Mouse (Mus musculus) hindbrain, embryonic 11.5 days (tissue): ENCODE measurements around the gene Ap3m1. TPM values are rescaled to one million over a fixed set of nuclear protein-coding genes. Genes with fewer than 3 reads are reported as not detected.

Experiments
- ATAC-seq: fragments of 200-750 bp; cut with Nextera tagmentation; 2 replicates; pipeline ENCODE4 v1.8.0; 2017; ENCODE audit warnings: mild to moderate bottlenecking, moderate TSS enrichment, moderate library complexity; ENCODE audit not compliant: low FRiP score
- DNase-seq: peaks from one replicate; pipeline ENCODE4 v3.0.0-alpha.2; 2015; ENCODE audit warnings: low spot score
- H3K27ac ChIP-seq: fragments of 300-500 bp; sonication (generic); 2 replicates; pipeline ENCODE4 v1.5.1; 2014; ENCODE audit warnings: mild to moderate bottlenecking, low read depth, low read length
- H3K27me3 ChIP-seq: fragments of 300-500 bp; sonication (generic); 2 replicates; pipeline ENCODE4 v1.6.1; 2014; ENCODE audit warnings: mild to moderate bottlenecking, low read length, moderate library complexity, mixed read lengths; ENCODE audit not compliant: control insufficient read depth, insufficient read depth
- H3K36me3 ChIP-seq: fragments of 300-500 bp; sonication (generic); 2 replicates; pipeline ENCODE4 v1.6.1; 2014; ENCODE audit warnings: mild to moderate bottlenecking, low read length, moderate library complexity, mixed read lengths; ENCODE audit not compliant: control insufficient read depth, insufficient read depth
- H3K4me1 ChIP-seq: fragments of 300-500 bp; sonication (generic); replicated peaks from 2 replicates; pipeline ENCODE4 v1.6.1; 2014; ENCODE audit warnings: low read length, mixed read lengths; ENCODE audit not compliant: control insufficient read depth, insufficient read depth
- H3K4me2 ChIP-seq: fragments of 300-500 bp; sonication (generic); replicated peaks from 2 replicates; pipeline ENCODE4 v1.6.1; 2014; ENCODE audit warnings: mild to moderate bottlenecking, low read depth, low read length
- H3K4me3 ChIP-seq: fragments of 300-500 bp; sonication (generic); 2 replicates; pipeline ENCODE4 v1.5.1; 2014; ENCODE audit warnings: low read depth, low read length
- H3K9ac ChIP-seq: fragments of 300-500 bp; sonication (generic); 2 replicates; pipeline ENCODE4 v1.6.1; 2014; ENCODE audit warnings: low read depth, low read length
- H3K9me3 ChIP-seq: fragments of 300-500 bp; sonication (generic); 2 replicates; pipeline ENCODE4 v1.6.1; 2016; ENCODE audit warnings: low read length; ENCODE audit not compliant: control insufficient read depth
- WGBS: fragments of 180-500 bp; shearing (Covaris S2); extraction: QIAGEN DNeasy Blood & Tissue Kit; methylation state at CpG from one replicate; pipeline ENCODE4 v1.1.7; 2014; 5-methylcytosine and 5-hydroxymethylcytosine counted together
- polyA plus RNA-seq: library from polyadenylated mRNA; unstranded; fragments of >200 nt; fragmentation: Nextera tagmentation; extraction: Ambion mirVana; gene quantifications from 2 replicates; pipeline ENCODE4 v1.2.1, GENCODE M21; 2014

The Ap3m1 gene
- polyA plus RNA-seq, 1 experiment from 2014 or later, result 138 TPM

DNA sequence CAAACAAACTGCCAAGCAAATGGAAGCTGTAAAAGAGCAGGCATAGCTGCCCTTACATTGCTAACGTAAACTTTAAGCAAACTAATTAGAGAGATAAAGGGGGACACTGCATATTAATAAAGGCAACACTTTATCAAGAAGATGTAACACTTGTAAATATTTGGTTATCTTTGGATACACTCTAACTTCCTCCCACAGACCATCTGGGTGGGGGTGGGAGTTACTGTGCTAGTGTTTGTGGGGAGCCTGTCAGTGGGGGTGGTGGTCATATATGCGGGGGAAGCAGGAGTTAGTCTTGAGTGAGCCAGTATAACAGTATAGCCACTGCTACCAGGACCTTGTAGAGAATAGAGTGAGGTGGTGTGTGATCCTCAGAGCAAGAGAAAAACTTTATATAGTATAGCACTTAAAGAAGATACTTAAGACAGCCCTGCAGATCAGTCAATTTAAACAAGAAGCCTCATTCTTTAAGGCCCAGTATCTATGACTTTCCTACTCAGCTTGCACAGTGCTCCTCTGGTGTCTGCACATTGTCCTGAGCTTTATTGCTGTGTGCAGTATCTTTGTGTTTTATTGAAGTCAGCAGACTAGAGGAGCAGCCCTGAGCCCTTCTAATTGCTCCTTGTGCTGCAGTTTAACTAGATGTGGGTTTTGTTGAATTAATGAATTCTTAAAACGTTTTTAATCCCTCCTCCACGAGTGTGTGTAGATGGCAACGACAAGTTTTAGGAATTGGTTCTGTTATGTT, 10.6 kb upstream of the Ap3m1 start:
- DNase-seq (no peak), ATAC-seq (no peak)
- Histone ChIP-seq H3K4me1 (no peaks in the 10 kb centered on the region), H3K4me2 (no peak overlapping the region), H3K9me3 (no peaks in the 10 kb centered on the region), H3K27me3 (no peaks in the 10 kb centered on the region), H3K9ac (no peak overlapping the region), H3K4me3 (no peak overlapping the region), H3K27ac (no peak overlapping the region), H3K36me3 (no peaks in the 10 kb centered on the region)
- WGBS, result 88% methylated on average over 5 of the region's 5 CpGs

DNA sequence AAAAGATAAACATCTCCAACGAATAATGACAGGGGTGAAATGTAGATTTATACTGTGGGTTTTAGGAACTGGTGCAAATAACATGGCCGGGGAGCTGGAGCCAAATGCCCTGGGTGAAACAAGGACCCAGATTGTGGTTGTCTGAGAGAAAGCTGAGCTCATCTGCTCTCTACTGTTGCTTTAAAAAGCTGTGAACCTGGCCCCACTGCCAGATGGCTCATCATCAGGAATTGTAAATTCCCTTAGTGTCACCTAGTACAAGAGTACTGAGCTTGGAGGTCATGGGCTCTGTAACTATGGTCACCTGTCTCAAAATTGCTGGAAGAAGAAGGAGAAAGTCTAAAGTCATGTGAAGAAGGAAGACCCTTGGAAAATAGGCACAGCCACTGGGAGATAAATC, 6.7 kb upstream of the Ap3m1 start:
- no peaks in the 10 kb centered on the region for H3K36me3 ChIP-seq

DNA sequence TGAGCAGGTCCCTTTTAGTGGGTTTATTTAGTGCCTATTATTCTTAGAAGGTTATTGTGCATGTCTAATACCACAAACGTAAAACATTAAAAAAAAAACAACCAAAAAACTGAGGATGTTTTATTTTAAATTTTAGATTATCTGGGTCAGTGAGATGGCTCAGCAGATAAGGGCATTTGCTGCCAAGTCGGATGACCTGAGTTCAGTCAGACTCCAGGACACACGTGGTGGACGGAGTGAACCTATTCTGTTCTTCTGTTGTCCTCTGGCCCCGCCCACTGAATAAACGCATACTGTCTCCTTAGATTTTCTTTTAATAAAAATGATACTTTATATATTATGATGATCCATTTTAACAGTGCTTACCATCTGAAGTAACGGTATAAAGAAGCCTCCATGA, 1.3 kb upstream of the Ap3m1 start:
- H3K4me3 ChIP-seq, result no peak overlapping the region
- H3K4me1 ChIP-seq, result no peaks in the 10 kb centered on the region
- H3K27me3 ChIP-seq, result no peaks in the 10 kb centered on the region
- DNase-seq, result no peak
- 49% methylated on average over 7 of the region's 7 CpGs for WGBS
- no peaks in the 10 kb centered on the region for H3K36me3 ChIP-seq
- no peak overlapping the region for H3K4me2 ChIP-seq
- H3K27ac ChIP-seq, result no peak overlapping the region
- H3K9ac ChIP-seq, result no peak overlapping the region
- no peak for ATAC-seq
- H3K9me3 ChIP-seq, result no peaks in the 10 kb centered on the region

More for the DNA sequence above, 6.7 kb upstream of the Ap3m1 start:
- no peak overlapping the region for H3K4me3 ChIP-seq
- 92% methylated on average over 2 of the region's 2 CpGs for WGBS
- ATAC-seq, result no peak
- H3K9ac ChIP-seq, result no peak overlapping the region
- no peak overlapping the region for H3K4me2 ChIP-seq
- no peaks in the 10 kb centered on the region for H3K9me3 ChIP-seq
- DNase-seq, result no peak
- H3K4me1 ChIP-seq, result no peaks in the 10 kb centered on the region
- no peaks in the 10 kb centered on the region for H3K27me3 ChIP-seq
- H3K27ac ChIP-seq, result no peak overlapping the region

DNA sequence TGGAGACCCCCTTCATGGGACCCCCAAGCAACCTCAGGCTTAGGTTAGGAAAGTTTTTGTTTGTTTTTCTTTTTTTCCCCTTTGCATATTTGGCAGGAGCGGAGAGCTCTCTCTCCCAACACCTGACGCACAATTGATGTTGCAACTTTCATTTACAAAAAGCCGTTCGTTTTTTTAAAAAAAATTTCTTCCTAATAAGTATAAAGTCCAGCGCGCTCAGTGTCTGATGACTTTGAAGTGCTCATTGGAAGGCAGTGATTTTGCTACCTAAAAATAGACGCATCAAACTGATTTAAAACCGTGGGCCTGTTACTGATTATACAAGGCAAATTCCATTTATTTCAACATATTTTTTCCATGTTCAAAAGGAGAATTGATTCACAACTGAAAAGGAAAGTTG, 843 bp upstream of the Ap3m1 start:
- no peak for DNase-seq
- 0 out of 2 replicates have a peak overlapping the region, but pooled peaks have one; percentile 69 for H3K9ac ChIP-seq
- no peaks in the 10 kb centered on the region for H3K4me1 ChIP-seq
- no peaks in the 10 kb centered on the region for H3K36me3 ChIP-seq
- peak overlapping the region; percentile 67 for H3K4me2 ChIP-seq
- ATAC-seq, result no peak
- H3K27ac ChIP-seq, result no peak overlapping the region
- no peaks in the 10 kb centered on the region for H3K9me3 ChIP-seq
- H3K27me3 ChIP-seq, result no peaks in the 10 kb centered on the region
- 15% methylated on average over 8 of the region's 8 CpGs for WGBS
- H3K4me3 ChIP-seq, result peak overlapping the region; percentile 91

DNA sequence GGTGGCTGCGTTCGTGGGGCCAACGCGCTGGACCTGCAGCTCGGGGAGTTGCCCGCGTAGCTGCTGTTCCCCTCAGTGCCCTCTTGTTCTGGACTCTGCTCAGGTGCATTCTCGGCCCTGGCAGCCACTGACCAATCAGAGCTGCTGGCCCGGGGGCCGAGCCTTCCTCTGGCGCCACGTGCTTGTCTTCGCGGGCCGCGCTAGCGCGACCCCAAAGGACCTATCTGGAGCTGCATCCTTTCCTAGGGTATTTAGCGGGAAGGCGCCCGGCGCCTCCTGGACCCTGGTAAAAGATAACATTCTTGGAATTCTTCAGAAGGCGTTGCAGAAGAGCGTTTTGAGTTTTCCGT, 448 bp upstream of the Ap3m1 start:
- WGBS, result 0% methylated on average over 25 of the region's 25 CpGs
- Histone ChIP-seq H3K36me3 (no peaks in the 10 kb centered on the region), H3K9ac (peak overlapping the region; percentile 69; the same call in 1 of the 2 replicates), H3K27ac (peak overlapping the region; percentile 86; the same call in 1 of the 2 replicates), H3K4me1 (no peaks in the 10 kb centered on the region), H3K27me3 (no peaks in the 10 kb centered on the region), H3K4me3 (peak overlapping the region; percentile 91), H3K4me2 (peak overlapping the region; percentile 67), H3K9me3 (no peaks in the 10 kb centered on the region)
- peak; percentile 81 for DNase-seq
- peak; percentile 85 for ATAC-seq

DNA sequence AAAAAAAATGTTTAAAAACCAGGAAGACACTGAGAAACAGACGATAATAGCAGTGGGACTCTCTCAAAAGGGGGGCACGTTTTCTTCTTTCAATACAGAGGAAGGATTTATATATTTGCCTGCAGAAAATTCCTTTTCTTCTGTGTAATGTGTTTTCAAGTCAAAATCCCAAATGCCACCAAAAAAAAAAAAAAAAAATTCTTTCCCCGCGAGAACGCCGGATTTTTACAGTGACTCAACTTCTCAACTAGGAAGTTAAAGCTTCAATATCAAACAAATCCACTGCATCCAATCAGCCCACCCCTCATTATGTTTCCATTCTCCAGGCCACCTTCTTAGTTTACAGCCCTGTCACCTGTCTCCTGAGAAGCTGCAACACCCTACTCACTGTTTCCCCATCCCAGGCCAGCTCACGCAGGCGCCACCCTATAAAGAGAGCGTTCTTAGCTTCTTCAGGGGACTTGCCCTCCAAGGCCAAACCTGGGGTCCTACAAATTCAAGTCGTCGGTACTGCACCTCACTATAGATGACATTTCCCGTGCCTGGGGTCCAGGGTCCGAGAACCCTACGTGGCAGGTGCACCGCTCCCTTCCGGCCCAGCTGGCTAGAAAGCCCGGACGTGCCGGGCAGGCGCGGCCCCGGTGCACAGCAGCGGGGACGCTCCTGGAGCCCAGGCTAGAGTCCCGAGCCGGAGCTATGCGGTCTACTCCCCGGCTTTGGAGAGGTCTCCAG, 762 bp downstream of the Ap3m1 start:
- peak overlapping the region; percentile 86 for H3K27ac ChIP-seq
- no peaks in the 10 kb centered on the region for H3K27me3 ChIP-seq
- H3K4me1 ChIP-seq, result no peaks in the 10 kb centered on the region
- no peaks in the 10 kb centered on the region for H3K36me3 ChIP-seq
- no peak for DNase-seq
- peak overlapping the region; percentile 67 for H3K4me2 ChIP-seq
- 9% methylated on average over 28 of the region's 28 CpGs for WGBS
- H3K4me3 ChIP-seq, result peak overlapping the region; percentile 91
- H3K9ac ChIP-seq, result peak overlapping the region; percentile 69
- H3K9me3 ChIP-seq, result no peaks in the 10 kb centered on the region
- no peak; the same call in none of the 2 replicates for ATAC-seq

DNA sequence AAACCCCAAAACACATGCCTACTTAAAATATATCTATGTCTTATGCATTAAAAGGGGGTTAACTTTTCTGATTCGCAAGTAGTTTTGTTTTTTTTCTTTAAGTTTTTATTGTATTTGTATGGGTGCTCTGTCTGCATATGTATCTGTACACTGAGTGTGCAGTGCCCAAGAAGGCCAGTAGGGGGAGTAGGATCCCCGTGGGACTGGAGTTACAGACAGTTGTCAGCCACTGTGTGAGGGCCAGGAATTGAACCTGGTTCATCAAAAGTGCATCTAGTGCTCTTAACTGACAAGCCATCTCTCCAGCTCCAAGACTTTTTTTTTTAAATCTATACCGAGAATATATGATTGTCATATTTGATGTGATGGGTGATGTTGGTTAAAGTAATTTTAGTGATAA, 1.6 kb downstream of the Ap3m1 start:
- Histone ChIP-seq H3K4me3 (no peak overlapping the region), H3K4me1 (no peaks in the 10 kb centered on the region), H3K27ac (no peak overlapping the region), H3K36me3 (no peaks in the 10 kb centered on the region), H3K4me2 (no peak overlapping the region; the same call in 1 of the 2 replicates), H3K9me3 (no peaks in the 10 kb centered on the region), H3K9ac (no peak overlapping the region), H3K27me3 (no peaks in the 10 kb centered on the region)
- WGBS, result 80% methylated on average over 3 of the region's 3 CpGs
- DNase-seq, result peak; percentile 50
- no peak for ATAC-seq

DNA sequence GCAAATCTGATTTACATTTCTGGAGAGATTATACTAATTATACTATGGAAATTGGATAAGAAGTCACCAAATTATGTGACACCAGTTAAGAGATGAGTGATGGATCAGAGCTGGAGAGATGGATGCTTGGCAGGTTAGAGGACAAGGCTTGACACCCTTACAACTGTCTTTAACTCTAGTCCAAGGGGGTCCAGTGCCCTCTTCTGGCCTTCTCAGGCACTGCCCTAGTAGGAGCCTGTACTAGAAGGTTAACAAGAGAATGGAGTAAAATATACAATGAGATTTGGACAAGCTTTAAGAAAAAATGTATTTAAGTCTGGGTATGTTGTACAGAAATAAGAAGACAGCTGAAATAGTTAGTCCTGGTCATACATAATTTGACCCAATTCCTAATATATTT, 3.4 kb downstream of the Ap3m1 start:
- DNase-seq (peak; percentile 44), ATAC-seq (no peak)
- Histone ChIP-seq H3K9ac (no peak overlapping the region), H3K9me3 (no peaks in the 10 kb centered on the region), H3K4me1 (no peaks in the 10 kb centered on the region), H3K4me2 (no peak overlapping the region), H3K27ac (no peak overlapping the region), H3K36me3 (no peaks in the 10 kb centered on the region), H3K4me3 (no peak overlapping the region), H3K27me3 (no peaks in the 10 kb centered on the region)

DNA sequence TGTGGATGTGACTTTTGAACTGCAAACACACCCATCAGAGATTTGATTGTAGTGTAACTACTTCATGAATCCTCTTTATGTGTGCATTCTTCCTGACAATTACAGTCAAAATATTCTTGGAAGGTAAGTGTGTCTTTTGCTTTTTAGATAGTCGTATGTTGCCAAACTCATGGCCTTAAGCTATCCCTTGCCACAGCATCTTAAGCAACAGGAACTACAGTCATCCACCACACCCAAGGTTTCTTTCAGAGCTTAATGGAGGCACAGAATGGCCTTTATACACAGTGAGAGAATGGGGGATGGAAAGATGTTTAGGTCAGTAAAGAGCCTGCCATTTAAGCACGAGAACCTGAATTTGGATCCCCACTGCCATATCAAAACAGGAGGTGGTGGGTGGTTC, 4.5 kb downstream of the Ap3m1 start:
- Histone ChIP-seq H3K27ac (no peak overlapping the region), H3K4me3 (no peak overlapping the region), H3K9me3 (no peaks in the 10 kb centered on the region), H3K4me2 (no peak overlapping the region), H3K27me3 (no peaks in the 10 kb centered on the region), H3K9ac (no peak overlapping the region), H3K36me3 (no peaks in the 10 kb centered on the region), H3K4me1 (no peaks in the 10 kb centered on the region)
- WGBS, result 90% methylated on average over 2 of the region's 2 CpGs
- DNase-seq, result no peak
- no peak for ATAC-seq
